Mouse (Mus musculus) regulatory T cell (primary cell): ENCODE data around the gene Vars2.

Experiments
- in situ Hi-C: fragments of 300-600 bp; cut with MboI, MseI; formaldehyde crosslinking; loops from one replicate; pipeline ENCODE4 v1.15.1; 2025; ENCODE audit warnings: high pct_unique_total_duplicates

The Vars2 gene

GRCm38 (mm10) chr17:35635202-35635601, 32.2 kb downstream of the Vars2 start:
- in situ Hi-C loops: loop anchor here (5.0 kb wide), 1 partner anchor 87 kb away; no protein-coding TSS in a partner anchor

GRCm38 (mm10) chr17:35633992-35634391, 33.4 kb downstream of the Vars2 start:
- in situ Hi-C loops: no loop called here

GRCm38 (mm10) chr17:35626537-35626936, 40.9 kb downstream of the Vars2 start, which contains the start of gene Gm9573:
TSS of gene Gm9573 (minus strand) at chr17:35626637.
- in situ Hi-C loops: no loop called here

GRCm38 (mm10) chr17:35617127-35617526, 50.3 kb downstream of the Vars2 start:
- in situ Hi-C loops: loop anchor here (5.0 kb wide), 1 partner anchor 80 kb away; no protein-coding TSS in a partner anchor
